Mouse (Mus musculus): ENCODE measurements around the gene Plk2.

- TF ChIP-seq CTCF (IDR thresholded peaks at IDR 0.05; ENCODE audit: extremely low read depth, insufficient read depth, insufficient read length, insufficient replicate concordance) (no peak), POLR2A (IDR thresholded peaks at IDR 0.05; ENCODE audit: low read depth, low read length) (no peak)
Observed at GRCm38 (mm10) chr13:110351051-110351450, 43.8 kb upstream of the Plk2 start.

Data from spleen, adult 2 months (tissue).